Comparison of ENCODE assay signal across 21 mouse cellular contexts in genomic region chr19:43995427-43995826, GRCm38 (mm10). TPM values are rescaled to one million over a fixed set of nuclear protein-coding genes. Genes with fewer than 3 reads are reported as not detected.
"Had no signal": no experiment of that assay in that cellular context is flagged by ENCODE, and none has a peak within 500 bp of the region (broad histone marks: within the 10 kb centered on the region; RNA-seq: fewer than 3 reads in every experiment).

No protein-coding gene starts in this region.

- H3K27me3 ChIP-seq: limb, embryonic 12.5 days; liver, embryonic 13.5 days; neural tube, embryonic 12.5 days had no signal

- ATAC-seq: liver, postnatal 0 days had no signal

- H3K9ac ChIP-seq: limb, embryonic 12.5 days; liver, embryonic 13.5 days; liver, postnatal 0 days; neural tube, embryonic 12.5 days had no signal

- H3K4me1 ChIP-seq: limb, embryonic 12.5 days; midbrain, embryonic 10.5 days; neural tube, embryonic 12.5 days had no signal

- H3K36me3 ChIP-seq: limb, embryonic 12.5 days; liver, embryonic 13.5 days; midbrain, embryonic 10.5 days; neural tube, embryonic 12.5 days had no signal

- DNase-seq: kidney, adult 11 months; kidney, adult 9 months; kidney, postnatal 36 days; layer of hippocampus, adult 9-11 months; liver; liver, embryonic 13.5 days; liver, postnatal 0 days; midbrain, embryonic 14.5 days; retina, postnatal 1 day; right cerebral cortex, postnatal 4 days; spleen, adult 18-20 months; thymus, adult 2 months; thymus, postnatal 25 days had no signal

- H3K4me3 ChIP-seq: limb, embryonic 12.5 days; liver, embryonic 13.5 days; midbrain, embryonic 10.5 days; myocyte; neural tube, embryonic 12.5 days had no signal

- H3K4me2 ChIP-seq: limb, embryonic 12.5 days; liver, embryonic 13.5 days; neural tube, embryonic 12.5 days had no signal

- H3K9me3 ChIP-seq: limb, embryonic 12.5 days; liver, embryonic 13.5 days; midbrain, embryonic 10.5 days; neural tube, embryonic 12.5 days had no signal

- H3K27ac ChIP-seq: kidney, postnatal 0 days; limb, embryonic 12.5 days; liver, embryonic 13.5 days; midbrain, embryonic 10.5 days; neural tube, embryonic 12.5 days had no signal

RNA-seq across cellular contexts. Expression of gene Cpn1, which starts 9.1 kb away (rescaled TPM):
- polyA plus RNA-seq: myocyte had no signal

RNA-seq across cellular contexts. Expression of gene Cyp2c23, which starts 33.6 kb away (rescaled TPM):
- total RNA-seq: layer of hippocampus, adult 18-20 months; megakaryocyte, adult 5-6 weeks had no signal
- polyA plus RNA-seq: intestine, embryonic 14.5 days; midbrain, embryonic 10.5 days; midbrain, embryonic 14.5 days; neural tube, embryonic 12.5 days; thymus, adult 2 months had no signal
